22 mouse cellular contexts compared by ENCODE assay signal in the genomic region with DNA sequence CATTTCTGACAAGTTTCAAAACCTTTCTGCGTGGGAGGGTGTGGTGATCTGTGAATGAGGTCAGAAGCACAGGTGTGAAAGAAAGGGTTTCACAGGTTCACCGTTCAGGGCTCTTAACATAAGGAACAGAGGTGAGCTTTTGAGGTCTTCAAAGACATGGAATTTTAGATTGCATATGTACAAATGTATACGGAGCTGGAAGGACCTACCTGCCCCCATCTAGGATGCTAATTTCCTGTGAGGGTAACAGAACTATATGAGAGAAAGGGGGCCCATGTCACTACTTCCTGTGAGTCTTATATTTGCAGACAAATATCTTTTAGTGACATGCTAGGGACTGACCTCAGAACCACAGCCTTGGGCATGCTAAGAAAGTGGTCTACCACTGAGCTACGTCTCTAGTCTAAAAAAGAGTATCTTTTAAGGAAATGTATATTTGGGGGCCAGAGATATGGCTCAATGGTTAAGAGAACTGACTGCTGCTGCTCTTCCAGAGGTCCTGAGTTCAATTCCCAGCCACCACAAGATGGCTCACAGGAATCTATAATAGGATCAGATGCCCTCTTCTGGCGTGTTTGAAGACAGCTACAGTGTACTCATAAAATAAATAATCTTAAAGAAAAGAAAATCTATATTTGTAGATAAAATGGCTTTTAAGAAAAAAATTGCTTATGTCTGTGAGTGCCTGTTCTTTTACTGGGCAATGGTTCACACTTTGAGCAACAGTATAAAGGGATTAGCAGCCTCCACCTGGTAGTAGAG. TPM values are rescaled to one million over a fixed set of nuclear protein-coding genes. Genes with fewer than 3 reads are reported as not detected.
DNase-seq lines count a peak whose midpoint lies in the region; ATAC-seq lines count a peak whose summit lies in the region.
"Had no signal": no experiment of that assay in that cellular context is flagged by ENCODE, and none has a peak within 500 bp of the region (broad histone marks: within the 10 kb centered on the region; RNA-seq: fewer than 3 reads in every experiment).

No protein-coding gene starts in this region.

- H3K4me1 ChIP-seq in heart, embryonic 10.5 days, result peaks cover 55% of the 10 kb centered on the region
- H3K4me1 ChIP-seq in liver, embryonic 16.5 days (ENCODE audit: control insufficient read depth, low read depth, low read length), result peaks cover 52% of the 10 kb centered on the region
- H3K4me1 ChIP-seq in hindbrain, embryonic 16.5 days (ENCODE audit: control insufficient read depth, insufficient read depth, low read depth, low read length), result no peaks in the 10 kb centered on the region
- peaks cover 3% of the 10 kb centered on the region; the same call in 1 of the 2 replicates for H3K4me1 ChIP-seq in forebrain, embryonic 16.5 days (replicated peaks; ENCODE audit: control insufficient read depth, insufficient read depth, low read length)

- H3K27me3 ChIP-seq in heart, embryonic 10.5 days (ENCODE audit: insufficient read depth, poor library complexity, severe bottlenecking), result no peaks in the 10 kb centered on the region
- no peaks in the 10 kb centered on the region for H3K27me3 ChIP-seq in liver, embryonic 16.5 days (ENCODE audit: control insufficient read depth, insufficient read depth, low read depth, low read length)
- H3K27me3 ChIP-seq in hindbrain, embryonic 16.5 days (replicated peaks; ENCODE audit: control insufficient read depth, insufficient read depth, low read length), result no peaks in the 10 kb centered on the region
- no peaks in the 10 kb centered on the region for H3K27me3 ChIP-seq in forebrain, embryonic 16.5 days (replicated peaks; ENCODE audit: control insufficient read depth, insufficient read depth, low read length)
- H3K27me3 ChIP-seq: heart, embryonic 13.5 days had no signal

- H3K9me3 ChIP-seq in heart, embryonic 10.5 days, result no peaks in the 10 kb centered on the region
- H3K9me3 ChIP-seq in liver, embryonic 16.5 days (replicated peaks; ENCODE audit: control insufficient read depth, low read length), result no peaks in the 10 kb centered on the region
- no peaks in the 10 kb centered on the region for H3K9me3 ChIP-seq in hindbrain, embryonic 16.5 days (ENCODE audit: control insufficient read depth, low read length)
- H3K9me3 ChIP-seq in forebrain, embryonic 16.5 days (ENCODE audit: control insufficient read depth, low read length), result no peaks in the 10 kb centered on the region
- H3K9me3 ChIP-seq: heart, embryonic 13.5 days had no signal

- peak overlapping the region; percentile 69 for H3K4me2 ChIP-seq in liver, embryonic 16.5 days (ENCODE audit: low read depth, low read length)
- no peak overlapping the region for H3K4me2 ChIP-seq in hindbrain, embryonic 16.5 days (ENCODE audit: low read length)
- no peak overlapping the region for H3K4me2 ChIP-seq in forebrain, embryonic 16.5 days (ENCODE audit: low read length)

- no peak overlapping the region for H3K9ac ChIP-seq in liver, embryonic 16.5 days (ENCODE audit: low read depth, low read length)
- no peak overlapping the region for H3K9ac ChIP-seq in hindbrain, embryonic 16.5 days (ENCODE audit: low read depth, low read length)
- H3K9ac ChIP-seq in forebrain, embryonic 16.5 days (replicated peaks; ENCODE audit: low read depth, low read length), result no peak overlapping the region
- H3K9ac ChIP-seq: forebrain, postnatal 0 days; heart, embryonic 13.5 days had no signal

- no peak for ATAC-seq in liver, embryonic 16.5 days (ENCODE audit: low read depth)
- no peak for ATAC-seq in hindbrain, embryonic 16.5 days
- no peak for ATAC-seq in forebrain, embryonic 16.5 days

- peak overlapping the region; percentile 79; the same call in 1 of the 2 replicates for H3K27ac ChIP-seq in heart, embryonic 10.5 days
- H3K27ac ChIP-seq in liver, embryonic 16.5 days (ENCODE audit: low read length), result peak overlapping the region; percentile 21; the same call in 1 of the 2 replicates
- H3K27ac ChIP-seq in hindbrain, embryonic 16.5 days (ENCODE audit: low read depth, low read length), result no peak overlapping the region
- H3K27ac ChIP-seq in forebrain, embryonic 16.5 days (ENCODE audit: low read length), result no peak overlapping the region
- H3K27ac ChIP-seq: heart, embryonic 13.5 days had no signal

- 80% methylated on average over 5 of the region's 5 CpGs for WGBS in heart, embryonic 10.5 days
- 58% methylated on average over 5 of the region's 5 CpGs for WGBS in liver, embryonic 16.5 days (ENCODE audit: insufficient replicate concordance)
- 87% methylated on average over 5 of the region's 5 CpGs for WGBS in hindbrain, embryonic 16.5 days
- 84% methylated on average over 5 of the region's 5 CpGs for WGBS in forebrain, embryonic 16.5 days

- DNase-seq in heart, embryonic 10.5 days (ENCODE audit: low spot score), result no peak
- DNase-seq in heart, postnatal 4 days, result no peak
- peak; percentile 14 for DNase-seq in thymus, postnatal 0 days (ENCODE audit: low spot score)
- no peak for DNase-seq in thymus, postnatal 25 days
- no peak for DNase-seq in adrenal gland, adult 8-10 months
- DNase-seq: adrenal gland, postnatal 10 days; cerebellum, adult 8-10 months; forebrain, postnatal 0 days; gastrocnemius, postnatal 36 days; kidney, postnatal 25 days; lung, adult 2 months; right cerebral cortex, adult 18-20 months; spleen, adult 18-20 months; thymus, postnatal 4 days had no signal

- H3K4me3 ChIP-seq in heart, embryonic 10.5 days, result no peak overlapping the region
- H3K4me3 ChIP-seq in liver, embryonic 16.5 days (ENCODE audit: low read depth, low read length), result no peak overlapping the region
- no peak overlapping the region for H3K4me3 ChIP-seq in hindbrain, embryonic 16.5 days (ENCODE audit: low read length)
- no peak overlapping the region for H3K4me3 ChIP-seq in forebrain, embryonic 16.5 days (replicated peaks; ENCODE audit: low read length)
- H3K4me3 ChIP-seq: heart, embryonic 13.5 days had no signal

- no peaks in the 10 kb centered on the region for H3K36me3 ChIP-seq in heart, embryonic 10.5 days
- no peaks in the 10 kb centered on the region for H3K36me3 ChIP-seq in liver, embryonic 16.5 days (ENCODE audit: control insufficient read depth, insufficient read depth)
- H3K36me3 ChIP-seq in hindbrain, embryonic 16.5 days (ENCODE audit: control insufficient read depth, insufficient read depth, low read length), result no peaks in the 10 kb centered on the region
- H3K36me3 ChIP-seq in forebrain, embryonic 16.5 days (ENCODE audit: control insufficient read depth, insufficient read depth), result no peaks in the 10 kb centered on the region
- H3K36me3 ChIP-seq: heart, embryonic 13.5 days had no signal

RNA-seq across cellular contexts. Expression of gene Ssrp1, which starts 23.0 kb away (rescaled TPM):
- polyA plus RNA-seq in heart, embryonic 10.5 days (2016; fragmentation: Nextera tagmentation; extraction: Ambion mirVana), result 223 and 273 TPM in 2 replicates
- 100 to 1,000 TPM; 106 to 108 TPM for total RNA-seq in heart, postnatal 4 days (2021)
- 221 and 245 TPM in 2 replicates for polyA plus RNA-seq in thymus, postnatal 0 days (2015; fragmentation: Nextera tagmentation; extraction: Ambion mirVana)
- polyA plus RNA-seq in liver, embryonic 16.5 days (2015; fragmentation: Nextera tagmentation; extraction: Ambion mirVana), result 127 and 134 TPM in 2 replicates
- 156 and 166 TPM in 2 replicates for polyA plus RNA-seq in hindbrain, embryonic 16.5 days (2015; fragmentation: Nextera tagmentation; extraction: Ambion mirVana)
- total RNA-seq in adrenal gland, adult 8-10 months (2022), result 100 to 1,000 TPM; 130 to 156 (median 142) TPM
- polyA plus RNA-seq in forebrain, embryonic 16.5 days (2015; fragmentation: Nextera tagmentation; extraction: Ambion mirVana), result 228 and 250 TPM in 2 replicates

RNA-seq across cellular contexts. Expression of gene P2rx3, which starts 23.3 kb away (rescaled TPM):
- 1.1 and 1.6 TPM in 2 replicates for polyA plus RNA-seq in heart, embryonic 10.5 days (2016; fragmentation: Nextera tagmentation; extraction: Ambion mirVana)
- under 1 TPM; 0.14 to 0.24 TPM for total RNA-seq in heart, postnatal 4 days (2021)
- 0.30 and 0.31 TPM in 2 replicates for polyA plus RNA-seq in thymus, postnatal 0 days (2015; fragmentation: Nextera tagmentation; extraction: Ambion mirVana)
- polyA plus RNA-seq in liver, embryonic 16.5 days (2015; fragmentation: Nextera tagmentation; extraction: Ambion mirVana), result 0.46 and 0.55 TPM in 2 replicates
- 8.0 and 11.2 TPM in 2 replicates for polyA plus RNA-seq in hindbrain, embryonic 16.5 days (2015; fragmentation: Nextera tagmentation; extraction: Ambion mirVana)
- total RNA-seq in adrenal gland, adult 8-10 months (2022), result 1 to 10 TPM in 3 of 4 experiments, under 1 TPM in 1; 0.83 to 1.8 (median 1.3) TPM
- 0.66 and 1.1 TPM in 2 replicates for polyA plus RNA-seq in forebrain, embryonic 16.5 days (2015; fragmentation: Nextera tagmentation; extraction: Ambion mirVana)
- total RNA-seq: forebrain, postnatal 0 days had no signal

RNA-seq across cellular contexts. Expression of gene Prg3, which starts 26.0 kb away (rescaled TPM):
- 0.31 TPM in 1 of 2 replicates, not detected in the other for polyA plus RNA-seq in heart, embryonic 10.5 days (2016; fragmentation: Nextera tagmentation; extraction: Ambion mirVana)
- total RNA-seq in heart, postnatal 4 days (2021), result not detected
- 0.78 and 1.4 TPM in 2 replicates for polyA plus RNA-seq in thymus, postnatal 0 days (2015; fragmentation: Nextera tagmentation; extraction: Ambion mirVana)
- 5.0 and 5.6 TPM in 2 replicates for polyA plus RNA-seq in liver, embryonic 16.5 days (2015; fragmentation: Nextera tagmentation; extraction: Ambion mirVana)
- not detected in 2 replicates for polyA plus RNA-seq in hindbrain, embryonic 16.5 days (2015; fragmentation: Nextera tagmentation; extraction: Ambion mirVana)
- total RNA-seq in adrenal gland, adult 8-10 months (2022), result not detected
- not detected in 2 replicates for polyA plus RNA-seq in forebrain, embryonic 16.5 days (2015; fragmentation: Nextera tagmentation; extraction: Ambion mirVana)
- total RNA-seq: forebrain, postnatal 0 days; gastrocnemius, postnatal 36 days; layer of hippocampus, postnatal 14 days; left cerebral cortex, postnatal 36 days had no signal
- polyA plus RNA-seq: forebrain, postnatal 0 days; hindbrain, embryonic 11.5 days; intestine, embryonic 16.5 days; lung, adult 2 months had no signal

RNA-seq across cellular contexts. Expression of gene Prg2, which starts 33.7 kb away (rescaled TPM):
- 0.64 TPM in 1 of 2 replicates, not detected in the other for polyA plus RNA-seq in heart, embryonic 10.5 days (2016; fragmentation: Nextera tagmentation; extraction: Ambion mirVana)
- not detected for total RNA-seq in heart, postnatal 4 days (2021)
- polyA plus RNA-seq in thymus, postnatal 0 days (2015; fragmentation: Nextera tagmentation; extraction: Ambion mirVana), result 3.0 and 4.2 TPM in 2 replicates
- polyA plus RNA-seq in liver, embryonic 16.5 days (2015; fragmentation: Nextera tagmentation; extraction: Ambion mirVana), result 71.0 and 84.0 TPM in 2 replicates
- polyA plus RNA-seq in hindbrain, embryonic 16.5 days (2015; fragmentation: Nextera tagmentation; extraction: Ambion mirVana), result 0.45 TPM in 1 of 2 replicates, not detected in the other
- not detected for total RNA-seq in adrenal gland, adult 8-10 months (2022)
- polyA plus RNA-seq in forebrain, embryonic 16.5 days (2015; fragmentation: Nextera tagmentation; extraction: Ambion mirVana), result not detected in 2 replicates
- total RNA-seq: forebrain, postnatal 0 days; gastrocnemius, postnatal 36 days; layer of hippocampus, postnatal 14 days; left cerebral cortex, postnatal 36 days had no signal
- polyA plus RNA-seq: forebrain, postnatal 0 days; hindbrain, embryonic 11.5 days had no signal

RNA-seq across cellular contexts. Expression of gene Tnks1bp1, which starts 33.8 kb away (rescaled TPM):
- 24.7 and 25.9 TPM in 2 replicates for polyA plus RNA-seq in heart, embryonic 10.5 days (2016; fragmentation: Nextera tagmentation; extraction: Ambion mirVana)
- 10 to 100 TPM; 87.1 to 88.2 TPM for total RNA-seq in heart, postnatal 4 days (2021)
- polyA plus RNA-seq in thymus, postnatal 0 days (2015; fragmentation: Nextera tagmentation; extraction: Ambion mirVana), result 8.1 and 8.5 TPM in 2 replicates
- polyA plus RNA-seq in liver, embryonic 16.5 days (2015; fragmentation: Nextera tagmentation; extraction: Ambion mirVana), result 5.4 and 6.4 TPM in 2 replicates
- 19.6 and 29.8 TPM in 2 replicates for polyA plus RNA-seq in hindbrain, embryonic 16.5 days (2015; fragmentation: Nextera tagmentation; extraction: Ambion mirVana)
- 100 to 1,000 TPM; 103 to 135 (median 120) TPM for total RNA-seq in adrenal gland, adult 8-10 months (2022)
- polyA plus RNA-seq in forebrain, embryonic 16.5 days (2015; fragmentation: Nextera tagmentation; extraction: Ambion mirVana), result 24.0 and 26.2 TPM in 2 replicates

Comparison
In these comparisons a context has a peak if more than half of its experiments do, and no peak if none do; other contexts are left out.
1. H3K27ac ChIP-seq: peak in heart, embryonic 10.5 days (single experiment) and liver, embryonic 16.5 days (single experiment); none in hindbrain, embryonic 16.5 days (single experiment) and forebrain, embryonic 16.5 days (single experiment).